Mouse (Mus musculus) heart, embryonic 14.5 days (tissue): ENCODE results near the gene 2410004B18Rik. TPM values are rescaled to one million over a fixed set of nuclear protein-coding genes. Genes with fewer than 3 reads are reported as not detected.

ENCODE experiments used
- ATAC-seq: fragments of 200-750 bp; cut with Nextera tagmentation; 2 replicates; pipeline ENCODE4 v1.8.0; 2017; ENCODE audit warnings: low read depth, moderate TSS enrichment; ENCODE audit not compliant: insufficient number of reproducible peaks, insufficient read depth, low FRiP score
- H3K27ac ChIP-seq, 2 experiments: fragments of 200-500 bp in 1 of 2; fragments of 300-500 bp in 1 of 2; sonication (generic) in 1 of 2; replicated peaks in 1 of 2; 2 replicates each; pipeline ENCODE4 v1.5.1; 2012 to 2014; ENCODE audit warnings: low read depth in 2 of 2, low read length in 2 of 2, control low read depth in 1 of 2, mild to moderate bottlenecking in 1 of 2, mixed read lengths in 1 of 2; ENCODE audit not compliant: control insufficient read depth in 1 of 2, insufficient read depth in 1 of 2
- H3K27me3 ChIP-seq: fragments of 300-500 bp; sonication (generic); 2 replicates; pipeline ENCODE4 v1.6.1; 2014; ENCODE audit warnings: mild to moderate bottlenecking, low read length, control low read depth; ENCODE audit not compliant: control insufficient read depth, insufficient read depth
- H3K36me3 ChIP-seq: fragments of 300-500 bp; sonication (generic); 2 replicates; pipeline ENCODE4 v1.6.1; 2014; ENCODE audit warnings: mild to moderate bottlenecking, control low read depth, low read length, mixed read lengths; ENCODE audit not compliant: control insufficient read depth, insufficient read depth
- H3K4me1 ChIP-seq, 2 experiments: fragments of 200-500 bp in 1 of 2; fragments of 300-500 bp in 1 of 2; sonication (generic) in 1 of 2; 2 replicates each; pipeline ENCODE4 v1.6.1; 2012 to 2014; ENCODE audit warnings: low read length in 2 of 2, control low read depth in 1 of 2, mixed read lengths in 1 of 2; ENCODE audit not compliant: control insufficient read depth in 2 of 2, insufficient read depth in 2 of 2
- H3K4me2 ChIP-seq: fragments of 300-500 bp; sonication (generic); 2 replicates; pipeline ENCODE4 v1.6.1; 2014; ENCODE audit warnings: mild to moderate bottlenecking, low read length
- H3K4me3 ChIP-seq, 2 experiments: fragments of 200-500 bp in 1 of 2; fragments of 300-500 bp in 1 of 2; sonication (generic) in 1 of 2; 2 replicates each; pipeline ENCODE4 v1.5.1; 2012 to 2014; ENCODE audit warnings: low read length in 2 of 2, mild to moderate bottlenecking in 2 of 2, control low read depth in 1 of 2, low read depth in 1 of 2, moderate library complexity in 1 of 2; ENCODE audit not compliant: control insufficient read depth in 1 of 2, insufficient read depth in 1 of 2
- H3K9ac ChIP-seq: fragments of 300-500 bp; sonication (generic); 2 replicates; pipeline ENCODE4 v1.6.1; 2014; ENCODE audit warnings: mild to moderate bottlenecking, low read length
- H3K9me3 ChIP-seq: fragments of 300-500 bp; sonication (generic); 2 replicates; pipeline ENCODE4 v1.6.1; 2016; ENCODE audit warnings: low read length, control low read depth; ENCODE audit not compliant: control insufficient read depth
- WGBS: fragments of 180-500 bp; shearing (Covaris S2); extraction: QIAGEN DNeasy Blood & Tissue Kit; methylation state at CpG from one replicate; pipeline ENCODE4 v1.1.7; 2014; 5-methylcytosine and 5-hydroxymethylcytosine counted together
- polyA plus RNA-seq: library from polyadenylated mRNA; unstranded; fragments of >200 nt; fragmentation: Nextera tagmentation; extraction: Ambion mirVana; gene quantifications from 2 replicates; pipeline ENCODE4 v1.2.1, GENCODE M21; 2014

2410004B18Rik gene
- polyA plus RNA-seq: 36.9 and 43.1 TPM in 2 replicates

GRCm38 (mm10) chr3:145937505-145938404 lies at the start of gene 2410004B18Rik:
2410004B18Rik (plus strand) TSS chr3:145938014.
- peaks cover 49% of the 10 kb centered on the region for H3K36me3 ChIP-seq
- H3K9ac ChIP-seq: peak within 1 kb of the TSS; percentile 97
- WGBS: 1% methylated on average over 65 of the region's 70 CpGs

DNA sequence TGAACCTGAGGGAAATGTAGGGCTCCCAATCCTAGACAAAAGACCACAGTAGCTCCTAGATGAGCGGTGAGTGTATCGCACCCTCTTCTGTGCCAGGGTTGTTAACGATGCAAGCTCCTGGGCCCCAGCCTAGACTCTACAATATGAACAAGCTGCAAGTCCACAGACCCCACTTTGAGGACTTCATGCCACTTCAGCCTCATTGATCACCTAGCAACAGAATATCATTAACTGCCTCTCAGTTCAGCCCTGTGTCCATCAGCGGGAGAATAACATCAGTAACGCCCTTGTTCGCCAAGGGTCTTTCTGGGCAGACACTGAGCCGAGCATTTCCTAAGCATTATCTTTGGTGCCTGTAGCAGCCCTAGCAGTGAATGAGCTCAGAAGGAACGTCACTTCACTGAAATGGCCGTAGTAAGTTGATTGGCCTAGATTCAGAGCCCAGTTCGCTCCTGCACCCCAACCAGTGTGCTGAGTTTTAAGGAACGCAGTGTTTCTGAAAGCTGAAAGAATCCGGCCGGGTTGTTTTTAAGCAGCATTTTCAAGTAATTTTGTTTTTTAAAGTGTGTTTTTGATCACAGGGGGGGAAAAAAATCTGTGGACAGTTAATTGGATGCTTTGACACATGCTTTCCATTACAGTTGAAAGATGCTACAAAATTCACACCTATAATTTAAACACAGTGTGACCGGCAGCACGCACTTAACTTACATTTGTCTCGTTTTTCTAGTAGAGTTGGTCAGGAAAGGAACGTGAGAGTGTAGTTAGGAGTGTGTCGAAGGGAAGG lies 47.3 kb upstream of the 2410004B18Rik start:
- H3K4me3 ChIP-seq: no peak overlapping the region
- whole genome bisulfite sequencing: 65% methylated on average over 18 of the region's 18 CpGs
- H3K9ac ChIP-seq: no peak overlapping the region
- no peaks in the 10 kb centered on the region for H3K36me3 ChIP-seq
- no peaks in the 10 kb centered on the region for H3K27me3 ChIP-seq
- no peak for ATAC-seq
- no peaks in the 10 kb centered on the region for H3K9me3 ChIP-seq
- no peak overlapping the region for H3K4me2 ChIP-seq
- peaks cover 24 to 26% of the 10 kb centered on the region in 2 experiments for H3K4me1 ChIP-seq
- no peak overlapping the region; a peak in 1 of 4 replicates for H3K27ac ChIP-seq

More at GRCm38 (mm10) chr3:145937505-145938404, at the start of gene 2410004B18Rik:
- Histone ChIP-seq H3K4me2 (peak within 1 kb of the TSS; percentile 88), H3K9me3 (no peaks in the 10 kb centered on the region), H3K27ac (peak within 1 kb of the TSS; percentile 18 to 58; a peak in 3 of 4 replicates), H3K4me1 (peaks cover 13 to 23% of the 10 kb centered on the region in 2 experiments), H3K27me3 (no peaks in the 10 kb centered on the region), H3K4me3 (peak within 1 kb of the TSS; percentile 79 to 99)
- ATAC-seq: peak; percentile 91

DNA sequence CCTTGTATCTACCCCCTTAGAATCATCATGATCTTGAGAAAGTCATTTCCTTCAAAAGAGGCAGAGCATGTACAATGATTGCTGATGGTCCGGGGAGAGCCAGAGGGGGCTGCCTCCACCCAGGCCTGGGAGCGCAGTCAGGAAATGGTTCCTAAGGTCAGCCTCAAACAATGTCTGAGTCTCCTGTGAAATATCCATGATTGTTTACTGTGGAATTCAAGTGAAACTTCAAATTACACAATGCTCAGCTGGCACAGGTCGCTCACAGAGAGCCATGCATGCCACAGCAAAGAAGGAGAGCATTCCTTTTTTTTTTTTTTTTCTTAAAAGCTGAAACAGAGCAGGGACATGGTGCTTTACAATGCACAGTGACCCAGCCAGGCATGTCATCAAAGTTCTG lies 45.4 kb upstream of the 2410004B18Rik start:
- no peaks in the 10 kb centered on the region for H3K27me3 ChIP-seq
- H3K4me3 ChIP-seq: no peak overlapping the region
- ATAC-seq: no peak
- H3K36me3 ChIP-seq: no peaks in the 10 kb centered on the region
- H3K27ac ChIP-seq: no peak overlapping the region
- WGBS: 55% methylated on average over 3 of the region's 3 CpGs
- no peaks in the 10 kb centered on the region for H3K9me3 ChIP-seq
- H3K9ac ChIP-seq: no peak overlapping the region
- H3K4me1 ChIP-seq: peaks cover 20% of the 10 kb centered on the region in 2 experiments
- H3K4me2 ChIP-seq: no peak overlapping the region

DNA sequence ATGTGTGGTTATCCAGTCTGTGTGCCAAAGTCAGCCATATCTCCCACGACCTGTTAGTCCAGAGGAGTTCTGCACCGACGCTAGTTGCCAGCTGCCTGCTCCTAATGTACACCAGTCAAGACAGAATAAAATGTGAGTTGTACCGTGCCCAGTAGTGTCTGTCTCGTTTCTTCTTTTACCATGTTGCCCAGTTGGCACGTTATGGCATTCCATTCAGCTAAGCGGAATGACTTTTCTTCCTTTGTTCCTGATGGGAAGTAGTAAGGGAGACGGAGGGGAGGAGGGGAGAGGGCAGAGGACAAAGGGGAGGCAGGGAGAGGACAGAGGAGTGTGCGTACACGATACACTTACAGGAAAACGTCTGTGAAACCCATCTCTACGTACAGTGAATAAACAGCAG lies 43.7 kb upstream of the 2410004B18Rik start:
- Histone ChIP-seq H3K4me1 (peaks cover 21 to 26% of the 10 kb centered on the region in 2 experiments), H3K4me3 (no peak overlapping the region), H3K27me3 (no peaks in the 10 kb centered on the region), H3K4me2 (no peak overlapping the region), H3K36me3 (no peaks in the 10 kb centered on the region), H3K27ac (no peak overlapping the region), H3K9me3 (no peaks in the 10 kb centered on the region), H3K9ac (no peak overlapping the region)
- no peak for ATAC-seq
- WGBS: 78% methylated on average over 12 of the region's 12 CpGs

DNA sequence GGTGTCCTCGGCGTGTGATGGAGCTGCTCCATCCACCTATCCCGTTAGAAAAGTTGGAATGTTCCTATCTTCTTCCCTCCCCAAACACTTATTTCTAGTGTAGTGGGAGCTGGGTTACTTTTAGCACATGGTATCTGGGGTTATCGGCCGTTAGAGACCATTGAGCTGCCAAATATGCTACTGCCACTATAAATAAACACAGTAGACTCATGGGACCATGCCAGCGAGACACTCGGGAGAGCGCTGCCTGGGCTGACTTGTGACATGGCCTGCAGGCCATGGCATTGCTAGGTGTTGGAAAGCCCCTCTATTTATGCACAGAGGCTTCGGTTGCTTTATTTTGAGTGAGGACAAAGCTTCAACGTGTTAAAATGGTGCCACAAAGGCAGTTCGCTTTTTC lies 40.1 kb upstream of the 2410004B18Rik start:
- peak overlapping the region; percentile 39 for H3K4me2 ChIP-seq

DNA sequence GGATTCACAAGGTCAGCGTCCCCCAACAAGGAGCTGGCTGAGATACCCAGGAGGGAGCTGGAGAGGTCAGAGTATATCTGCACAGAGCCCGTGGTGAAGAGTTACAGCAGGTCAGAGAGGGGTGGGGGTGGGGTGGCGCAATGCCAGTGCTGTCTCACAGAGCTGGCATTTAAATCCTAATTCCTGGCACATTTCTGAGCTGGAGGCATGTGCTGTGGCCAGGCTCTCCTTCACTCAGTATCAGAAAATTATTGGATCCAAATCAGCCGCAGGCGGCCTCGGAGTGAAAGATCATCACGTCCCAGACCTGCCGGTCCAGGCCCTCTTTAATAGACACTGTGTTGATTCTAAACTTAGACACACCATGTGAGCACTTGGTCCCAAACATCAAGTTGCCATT lies 38.0 kb upstream of the 2410004B18Rik start:
- WGBS: 26% methylated on average over 8 of the region's 8 CpGs
- Histone ChIP-seq H3K4me2 (peak overlapping the region; percentile 27; the same call in 1 of the 2 replicates), H3K27ac (peak overlapping the region; percentile 14 to 77; a peak in 3 of 4 replicates), H3K4me3 (no peak overlapping the region), H3K27me3 (no peaks in the 10 kb centered on the region), H3K36me3 (no peaks in the 10 kb centered on the region), H3K4me1 (peaks cover 25 to 41% of the 10 kb centered on the region in 2 experiments), H3K9ac (no peak overlapping the region; the same call in 1 of the 2 replicates), H3K9me3 (no peaks in the 10 kb centered on the region)
- peak; percentile 41; the same call in 1 of the 2 replicates for ATAC-seq

More for the DNA sequence above, 40.1 kb upstream of the 2410004B18Rik start:
- H3K4me1 ChIP-seq: peaks cover 25 to 38% of the 10 kb centered on the region in 2 experiments
- ATAC-seq: peak; percentile 82
- peak overlapping the region; percentile 65 to 77 for H3K27ac ChIP-seq
- H3K9ac ChIP-seq: no peak overlapping the region
- H3K9me3 ChIP-seq: no peaks in the 10 kb centered on the region
- no peak overlapping the region for H3K4me3 ChIP-seq
- no peaks in the 10 kb centered on the region for H3K27me3 ChIP-seq
- H3K36me3 ChIP-seq: no peaks in the 10 kb centered on the region
- 24% methylated on average over 11 of the region's 11 CpGs for WGBS

GRCm38 (mm10) chr3:145903530-145903929 lies 34.3 kb upstream of the 2410004B18Rik start:
- Histone ChIP-seq H3K4me2 (no peak overlapping the region), H3K27ac (no peak overlapping the region), H3K4me1 (peaks cover 18 to 28% of the 10 kb centered on the region in 2 experiments), H3K4me3 (no peak overlapping the region), H3K9me3 (no peaks in the 10 kb centered on the region), H3K27me3 (no peaks in the 10 kb centered on the region), H3K36me3 (no peaks in the 10 kb centered on the region), H3K9ac (no peak overlapping the region)
- WGBS: 95% methylated on average over 8 of the region's 8 CpGs
- ATAC-seq: no peak
